ENCODE assay signal across 11 mouse cellular contexts in genomic region chr8:105441433-105441832, GRCm38 (mm10). TPM values are rescaled to one million over a fixed set of nuclear protein-coding genes. Genes with fewer than 3 reads are reported as not detected.
DNase-seq lines count a peak whose midpoint lies in the region; TF ChIP-seq lines count a peak whose summit lies in the region.
"Had no signal": no experiment of that assay in that cellular context is flagged by ENCODE, and none has a peak within 500 bp of the region (broad histone marks: within the 10 kb centered on the region; RNA-seq: fewer than 3 reads in every experiment).

No protein-coding gene starts in this region.

- H3K27ac ChIP-seq in gastrocnemius, adult 2 months = no peak overlapping the region
- H3K27ac ChIP-seq in limb, embryonic 10.5 days = no peak overlapping the region
- no peak overlapping the region for H3K27ac ChIP-seq in olfactory bulb, adult 2 months (ENCODE audit: insufficient read depth, low read depth, low read length)
- H3K27ac ChIP-seq: embryonic facial prominence, embryonic 12.5 days; limb, embryonic 12.5 days had no signal

- intact Hi-C loops in gastrocnemius, adult 2 months (cut with DNase I) = no loop called here

- peaks cover 8% of the 10 kb centered on the region for H3K4me1 ChIP-seq in limb, embryonic 10.5 days
- peaks cover 7% of the 10 kb centered on the region for H3K4me1 ChIP-seq in olfactory bulb, adult 2 months (ENCODE audit: control insufficient read depth, insufficient read depth, low read length)

- 0 out of 2 replicates have a peak, but pooled peaks cover 3% of the 10 kb centered on the region for H3K27me3 ChIP-seq in limb, embryonic 10.5 days (ENCODE audit: low read depth, poor library complexity, severe bottlenecking)
- H3K27me3 ChIP-seq: embryonic facial prominence, embryonic 12.5 days had no signal

- DNase-seq in gastrocnemius, adult 2 months = peak; percentile 44
- DNase-seq in gastrocnemius, postnatal 25 days = no peak
- peak; percentile 53 for DNase-seq in ovary, postnatal 36 days (ENCODE audit: low spot score)
- DNase-seq in ovary, adult 18-20 months (ENCODE audit: low spot score) = no peak
- DNase-seq in c-Kit-positive CD71-negative TER-119-negative erythroid progenitor cells, embryonic 14.5 days (ENCODE audit: low read depth) = peak; percentile 50
- DNase-seq in limb, embryonic 10.5 days (ENCODE audit: low spot score) = peak; percentile 85
- DNase-seq in cerebellum, adult 11 months = no peak

- no peak overlapping the region for H3K4me3 ChIP-seq in gastrocnemius, adult 2 months
- H3K4me3 ChIP-seq in limb, embryonic 10.5 days = no peak overlapping the region
- no peak overlapping the region for H3K4me3 ChIP-seq in olfactory bulb, adult 2 months (ENCODE audit: insufficient read depth, low read depth, low read length)
- H3K4me3 ChIP-seq: embryonic facial prominence, embryonic 12.5 days; limb, embryonic 12.5 days had no signal

- peak; percentile 35 for TF ChIP-seq CTCF in gastrocnemius, adult 2 months (IDR thresholded peaks at IDR 0.05)
- TF ChIP-seq CTCF in olfactory bulb, adult 2 months (IDR thresholded peaks at IDR 0.05; ENCODE audit: insufficient read depth, low read depth, low read length) = peak; percentile 26; the same call in 1 of the 2 replicates

- no peaks in the 10 kb centered on the region for H3K36me3 ChIP-seq in limb, embryonic 10.5 days
- H3K36me3 ChIP-seq: embryonic facial prominence, embryonic 12.5 days; limb, embryonic 12.5 days had no signal

- WGBS in limb, embryonic 10.5 days = 7% methylated on average over 6 of the region's 6 CpGs
- WGBS in olfactory bulb, adult 2 months = 14% methylated on average over 6 of the region's 6 CpGs

- TF ChIP-seq POLR2A in olfactory bulb, adult 2 months (IDR thresholded peaks at IDR 0.05; ENCODE audit: insufficient read depth, low read depth, low read length) = no peak

- no peaks in the 10 kb centered on the region for H3K9me3 ChIP-seq in limb, embryonic 10.5 days (replicated peaks)
- H3K9me3 ChIP-seq: embryonic facial prominence, embryonic 12.5 days; limb, embryonic 12.5 days had no signal

RNA-seq across cellular contexts. Expression of gene Lrrc36, which starts 28.1 kb away (rescaled TPM):
- total RNA-seq in gastrocnemius, adult 2 months (2021) = under 1 TPM; 0.64 to 0.73 TPM
- total RNA-seq in gastrocnemius, postnatal 25 days (2021) = under 1 TPM; 0.41 to 0.67 TPM
- polyA plus RNA-seq in limb, embryonic 10.5 days (2016; fragmentation: Nextera tagmentation; extraction: Ambion mirVana) = not detected in 2 replicates
- polyA plus RNA-seq in olfactory bulb, adult 2 months (2012; ENCODE audit: insufficient read depth, insufficient read length, low replicate concordance, missing spikeins) = not detected in 2 replicates
- polyA plus RNA-seq: stomach, embryonic 14.5 days had no signal

RNA-seq across cellular contexts. Expression of gene Kctd19, which starts 28.1 kb away (rescaled TPM):
- total RNA-seq in gastrocnemius, adult 2 months (2021) = under 1 TPM in 1 of 2 experiments, not detected in 1; 0.23 TPM
- not detected for total RNA-seq in gastrocnemius, postnatal 25 days (2021)
- polyA plus RNA-seq in limb, embryonic 10.5 days (2016; fragmentation: Nextera tagmentation; extraction: Ambion mirVana) = not detected in 2 replicates
- not detected in 2 replicates for polyA plus RNA-seq in olfactory bulb, adult 2 months (2012; ENCODE audit: insufficient read depth, insufficient read length, low replicate concordance, missing spikeins)
- polyA plus RNA-seq: embryonic facial prominence, embryonic 12.5 days; limb, embryonic 12.5 days; stomach, embryonic 14.5 days had no signal

RNA-seq across cellular contexts. Expression of gene Tppp3, which starts 29.9 kb away (rescaled TPM):
- 10 to 100 TPM; 52.8 to 53.4 TPM for total RNA-seq in gastrocnemius, adult 2 months (2021)
- total RNA-seq in gastrocnemius, postnatal 25 days (2021) = 10 to 100 TPM; 86.7 to 99.2 TPM
- polyA plus RNA-seq in limb, embryonic 10.5 days (2016; fragmentation: Nextera tagmentation; extraction: Ambion mirVana) = 8.4 and 13.5 TPM in 2 replicates
- polyA plus RNA-seq in olfactory bulb, adult 2 months (2012; ENCODE audit: insufficient read depth, insufficient read length, low replicate concordance, missing spikeins) = not detected in 2 replicates

RNA-seq across cellular contexts. Expression of gene Zdhhc1, which starts 55.3 kb away (rescaled TPM):
- total RNA-seq in gastrocnemius, adult 2 months (2021) = 10 to 100 TPM in 1 of 2 experiments, 1 to 10 TPM in 1; 9.6 to 11.2 TPM
- total RNA-seq in gastrocnemius, postnatal 25 days (2021) = 10 to 100 TPM in 1 of 2 experiments, 1 to 10 TPM in 1; 8.7 to 10.1 TPM
- polyA plus RNA-seq in limb, embryonic 10.5 days (2016; fragmentation: Nextera tagmentation; extraction: Ambion mirVana) = 18.9 and 25.3 TPM in 2 replicates
- not detected in 2 replicates for polyA plus RNA-seq in olfactory bulb, adult 2 months (2012; ENCODE audit: insufficient read depth, insufficient read length, low replicate concordance, missing spikeins)

Comparison
In these comparisons a context has a peak if more than half of its experiments do, and no peak if none do; other contexts are left out.
1. DNase-seq: peak in gastrocnemius, adult 2 months (single experiment), ovary, postnatal 36 days (single experiment), c-Kit-positive CD71-negative TER-119-negative erythroid progenitor cells, embryonic 14.5 days (single experiment) and limb, embryonic 10.5 days (single experiment); none in gastrocnemius, postnatal 25 days (single experiment), ovary, adult 18-20 months (single experiment) and cerebellum, adult 11 months (single experiment).